Mouse (Mus musculus) erythroblast, adult 5-6 weeks (primary cell): ENCODE data around the gene Pla1a. TPM values are rescaled to one million over a fixed set of nuclear protein-coding genes. Genes with fewer than 3 reads are reported as not detected.

Experiments
- ATAC-seq: replicated peaks from 2 replicates; pipeline ENCODE4 v1.8.0; 2016; ENCODE audit warnings: moderate number of reproducible peaks, mild to moderate bottlenecking, moderate TSS enrichment, inconsistent platforms; ENCODE audit not compliant: poor library complexity, low FRiP score, severe bottlenecking
- total RNA-seq, 2 experiments: library from RNA; stranded (forward) in 1 of 2; stranded (reverse) in 1 of 2; fragments of 150-400 nt in 1 of 2; fragments of 200-764, 138-1000 nt in 1 of 2; gene quantifications; 2 replicates each; pipeline versions ENCODE4 v1.2.3 to v1.2.4; 2015 to 2017; ENCODE audit warnings: low replicate concordance in 2 of 2

The Pla1a gene
- total RNA-seq, 2 experiments from 2014 or later: 3.7 TPM; not detected in 1

- no peak for ATAC-seq
Measured at GRCm38 (mm10) chr16:38352851-38353250, 80.1 kb downstream of the Pla1a start.

- no peak for ATAC-seq
Measured at GRCm38 (mm10) chr16:38352031-38352430, 80.9 kb downstream of the Pla1a start.

- no peak for ATAC-seq
Measured at GRCm38 (mm10) chr16:38350939-38351338, 82.0 kb downstream of the Pla1a start.

DNA sequence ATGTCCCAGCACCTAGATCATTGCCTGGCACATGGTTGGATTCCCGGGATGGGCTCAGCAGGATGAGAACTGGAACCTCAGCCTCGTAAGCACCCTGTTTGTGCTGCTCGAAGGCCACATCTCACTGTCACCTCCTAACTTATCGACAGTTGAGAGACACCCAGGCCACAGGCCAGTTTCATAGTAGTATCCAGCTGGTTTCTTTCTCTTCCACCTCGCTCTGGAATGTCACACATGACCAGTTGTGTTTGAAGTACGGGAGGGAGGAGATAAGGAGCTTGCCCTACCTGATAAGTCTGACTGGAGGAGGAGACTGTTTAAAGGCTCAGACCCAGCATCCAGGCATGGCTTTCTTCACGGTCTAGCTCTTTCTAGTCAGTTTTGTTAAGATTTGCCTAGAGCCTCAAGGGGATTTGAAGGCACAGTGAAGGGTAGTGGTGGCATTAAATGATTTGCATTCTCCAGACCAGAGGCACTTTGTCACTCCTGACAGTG is 82.5 kb downstream of the Pla1a start:
- ATAC-seq: peak; percentile 49; the same call in 1 of the 2 replicates

GRCm38 (mm10) chr16:38349881-38350280 is 83.1 kb downstream of the Pla1a start:
- ATAC-seq: no peak

DNA sequence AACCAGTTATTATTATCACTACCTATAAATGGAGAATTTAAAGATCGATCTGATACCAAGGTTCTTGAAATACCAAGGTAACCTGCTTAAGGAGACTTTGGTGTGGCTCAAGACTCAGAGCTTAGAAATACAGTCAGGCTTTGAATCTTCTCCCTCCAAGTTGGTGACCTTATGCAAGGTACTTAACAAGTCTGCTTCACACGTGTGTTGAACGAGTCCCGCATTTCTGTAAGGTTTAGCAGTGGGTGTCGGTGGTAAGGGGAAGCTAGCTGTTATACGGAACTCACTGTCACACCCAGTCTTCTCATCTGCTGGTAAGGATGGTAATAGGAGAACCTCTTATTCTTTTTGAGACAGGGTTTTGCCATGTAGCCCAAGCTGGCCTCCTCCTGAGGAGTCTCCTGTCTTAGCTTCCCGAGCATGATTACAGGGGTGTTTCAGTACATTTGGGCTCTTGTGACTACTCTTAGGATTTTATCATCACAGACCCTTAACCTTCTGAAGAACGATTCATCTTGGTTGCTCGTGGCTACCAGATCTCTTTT is 84.7 kb downstream of the Pla1a start:
- ATAC-seq: no peak

- ATAC-seq: no peak
Measured at GRCm38 (mm10) chr16:38347588-38347987, 85.4 kb downstream of the Pla1a start.

DNA sequence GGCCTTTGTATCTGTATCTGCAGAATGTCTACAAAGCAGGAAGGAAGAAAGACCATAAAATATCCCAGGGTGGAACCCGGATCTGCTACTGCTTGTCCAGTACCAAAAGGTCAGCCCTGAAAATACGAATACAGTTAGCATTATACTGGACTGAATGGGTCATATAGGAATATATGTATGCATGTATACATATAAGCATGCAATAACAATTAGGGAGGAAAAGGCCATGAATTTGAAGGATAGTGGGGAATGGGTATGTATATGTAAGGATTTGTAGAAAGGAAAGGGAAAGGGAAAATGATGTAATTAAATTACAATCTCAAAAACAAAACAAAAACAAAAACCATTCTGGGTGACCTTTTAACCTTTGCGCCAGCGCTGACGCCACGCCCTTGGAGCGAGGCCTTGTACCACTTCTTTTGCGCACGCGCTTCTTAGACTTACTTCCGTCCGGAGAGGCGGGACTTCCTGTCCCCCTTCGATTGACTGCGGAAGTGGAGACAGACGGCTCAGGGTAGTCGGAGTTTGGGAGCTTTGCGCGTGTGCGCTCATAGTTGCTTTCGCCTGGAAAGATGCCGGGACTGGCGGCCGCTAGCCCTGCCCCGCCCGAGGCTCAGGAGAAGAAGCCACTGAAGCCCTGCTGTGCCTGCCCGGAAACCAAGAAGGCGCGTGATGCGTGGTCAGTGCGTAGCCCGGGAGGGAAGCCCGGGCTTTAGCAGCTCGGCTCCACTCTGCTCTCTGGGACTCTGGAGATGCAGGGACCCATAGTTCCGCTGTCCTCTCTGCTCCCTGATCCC is 86.2 kb downstream of the Pla1a start, which contains the start of the genes Cox17 and Gm21987:
Cox17 (plus strand) TSS at position 463 of the 797 bp plus-strand sequence.
Gm21987 (plus strand) TSS at position 512 of the 797 bp plus-strand sequence.
- ATAC-seq: peak; percentile 98

Other genes starting within 250 kb of the Pla1a start
- gene Nr1i2, start 138.3 kb downstream of the Pla1a start, total RNA-seq (2015; ENCODE audit: low replicate concordance): not detected in 2 replicates
- not detected in 2 replicates for gene Nr1i2, start 138.3 kb downstream of the Pla1a start, total RNA-seq (2017; ENCODE audit: low replicate concordance)
- 0.42 TPM in 1 of 2 replicates, not detected in the other for gene Maats1, start 91.0 kb downstream of the Pla1a start, total RNA-seq (2015; ENCODE audit: low replicate concordance)
- not detected in 2 replicates for gene Maats1, start 91.0 kb downstream of the Pla1a start, total RNA-seq (2017; ENCODE audit: low replicate concordance)
- gene Cox17, start 86.2 kb downstream of the Pla1a start, total RNA-seq (2015; ENCODE audit: low replicate concordance): 53.5 and 84.5 TPM in 2 replicates
- gene Cox17, start 86.2 kb downstream of the Pla1a start, total RNA-seq (2017; ENCODE audit: low replicate concordance): 93.1 and 317 TPM in 2 replicates
- gene Gm21987, start 86.1 kb downstream of the Pla1a start, total RNA-seq (2015; ENCODE audit: low replicate concordance): not detected in 2 replicates
- gene Gm21987, start 86.1 kb downstream of the Pla1a start, total RNA-seq (2017; ENCODE audit: low replicate concordance): not detected in 2 replicates
- 24.9 and 26.5 TPM in 2 replicates for gene Popdc2, start 70.9 kb downstream of the Pla1a start, total RNA-seq (2015; ENCODE audit: low replicate concordance)
- gene Popdc2, start 70.9 kb downstream of the Pla1a start, total RNA-seq (2017; ENCODE audit: low replicate concordance): 6.2 and 14.2 TPM in 2 replicates
- gene Adprh, start 19.6 kb upstream of the Pla1a start, total RNA-seq (2015; ENCODE audit: low replicate concordance): 6.1 and 9.2 TPM in 2 replicates
- gene Adprh, start 19.6 kb upstream of the Pla1a start, total RNA-seq (2017; ENCODE audit: low replicate concordance): 2.2 and 4.6 TPM in 2 replicates
- gene Cd80, start 22.4 kb upstream of the Pla1a start, total RNA-seq (2015; ENCODE audit: low replicate concordance): not detected in 2 replicates
- gene Cd80, start 22.4 kb upstream of the Pla1a start, total RNA-seq (2017; ENCODE audit: low replicate concordance): 0.77 and 0.98 TPM in 2 replicates
- gene Timmdc1, start 89.5 kb upstream of the Pla1a start, total RNA-seq (2015; ENCODE audit: low replicate concordance): 1.5 and 3.6 TPM in 2 replicates
- 3.8 and 12.4 TPM in 2 replicates for gene Timmdc1, start 89.5 kb upstream of the Pla1a start, total RNA-seq (2017; ENCODE audit: low replicate concordance)
- 7.3 and 8.5 TPM in 2 replicates for gene Poglut1, start 117.1 kb upstream of the Pla1a start, total RNA-seq (2015; ENCODE audit: low replicate concordance)
- gene Poglut1, start 117.1 kb upstream of the Pla1a start, total RNA-seq (2017; ENCODE audit: low replicate concordance): 3.2 and 3.6 TPM in 2 replicates
- 16.1 and 24.2 TPM in 2 replicates for gene Tmem39a, start 125.6 kb upstream of the Pla1a start, total RNA-seq (2015; ENCODE audit: low replicate concordance)
- gene Tmem39a, start 125.6 kb upstream of the Pla1a start, total RNA-seq (2017; ENCODE audit: low replicate concordance): 15.8 and 26.2 TPM in 2 replicates